Mouse (Mus musculus): ENCODE results near the gene Mllt3.

Mllt3 gene

DNA sequence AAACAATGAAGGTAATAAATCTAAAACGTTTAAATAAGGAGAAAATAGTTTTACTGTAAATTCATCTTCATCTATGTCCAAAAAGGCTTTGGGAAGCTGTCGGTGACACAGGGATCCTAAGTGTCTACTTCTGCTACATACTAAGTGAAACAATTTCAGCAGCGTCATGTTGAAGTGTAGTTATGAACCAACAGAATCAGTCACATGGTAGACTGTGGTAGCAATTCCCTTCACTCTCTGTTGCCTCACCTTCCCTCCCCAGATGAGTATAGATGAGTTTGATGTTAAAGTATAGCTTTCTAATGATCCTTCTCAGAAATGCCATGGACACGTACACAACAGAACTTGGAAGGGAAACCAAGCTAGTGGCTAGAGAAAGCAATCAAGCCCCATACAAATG, 79.9 kb downstream of the Mllt3 start:
- no peak for DNase-seq (ENCODE audit: low spot score in 2 of 2)

DNA sequence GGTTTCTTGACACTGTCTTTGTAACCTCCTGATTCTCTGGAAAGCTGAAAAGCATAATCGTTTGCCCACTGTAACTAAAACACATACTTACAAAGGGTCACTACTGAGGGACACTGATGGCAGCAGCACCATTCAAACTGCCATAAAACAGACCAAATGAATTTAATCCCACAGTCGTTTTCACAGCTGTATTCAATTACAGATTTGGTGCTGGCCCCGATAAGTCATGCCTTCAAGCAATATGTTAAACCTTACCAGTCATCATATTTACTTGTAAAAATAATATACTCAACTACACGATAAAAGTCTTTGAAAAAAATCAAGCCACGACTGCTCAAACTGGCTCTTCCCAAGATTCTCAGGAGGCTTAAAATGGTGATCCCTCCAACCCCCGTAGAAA, 83.7 kb downstream of the Mllt3 start:
- no peak for DNase-seq (ENCODE audit: low spot score in 2 of 2)

DNA sequence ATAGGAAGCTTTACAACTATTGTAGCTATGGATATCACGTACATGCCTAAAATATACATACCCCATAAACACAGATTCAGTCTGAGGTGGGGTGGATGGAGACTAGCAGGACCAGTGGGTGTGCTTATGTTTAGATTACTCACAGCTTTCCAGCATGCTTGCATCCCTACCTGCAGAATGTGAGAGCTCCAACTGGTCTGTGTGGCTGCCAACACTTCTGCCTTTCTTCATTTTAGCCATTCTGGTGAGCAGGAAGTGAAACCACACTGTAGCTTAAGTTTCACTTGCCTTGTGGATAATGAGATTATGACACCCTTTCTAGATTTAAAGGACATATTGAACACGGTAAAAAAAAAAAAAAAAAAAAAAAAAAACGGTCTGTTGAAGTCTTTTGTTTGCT, 88.8 kb downstream of the Mllt3 start:
- DNase-seq (ENCODE audit: low spot score in 2 of 2), result no peak

DNA sequence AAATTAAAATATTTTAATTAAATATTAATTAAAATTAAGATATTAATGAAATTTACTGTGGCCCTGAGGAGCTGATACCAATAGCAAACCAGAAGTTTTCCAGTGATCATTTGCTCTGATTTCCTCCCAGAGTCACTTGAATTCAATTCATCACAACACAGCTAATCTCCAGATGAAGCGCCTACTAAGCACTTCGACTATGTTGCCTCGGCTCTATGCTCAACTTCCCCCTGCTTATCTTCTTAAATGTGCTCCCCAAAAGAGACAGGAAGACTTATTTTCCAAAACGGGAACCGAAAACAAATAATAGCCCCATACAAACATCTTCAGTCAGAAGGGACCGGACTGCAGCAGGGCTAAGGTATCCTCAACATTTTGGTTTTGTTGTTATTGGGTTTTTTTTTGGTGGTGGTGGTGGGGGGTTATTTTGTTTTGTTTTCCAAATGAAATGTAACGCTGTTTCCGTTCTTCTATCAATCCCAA, 90.2 kb downstream of the Mllt3 start:
- DNase-seq (ENCODE audit: low spot score in 2 of 2), result no peak

DNA sequence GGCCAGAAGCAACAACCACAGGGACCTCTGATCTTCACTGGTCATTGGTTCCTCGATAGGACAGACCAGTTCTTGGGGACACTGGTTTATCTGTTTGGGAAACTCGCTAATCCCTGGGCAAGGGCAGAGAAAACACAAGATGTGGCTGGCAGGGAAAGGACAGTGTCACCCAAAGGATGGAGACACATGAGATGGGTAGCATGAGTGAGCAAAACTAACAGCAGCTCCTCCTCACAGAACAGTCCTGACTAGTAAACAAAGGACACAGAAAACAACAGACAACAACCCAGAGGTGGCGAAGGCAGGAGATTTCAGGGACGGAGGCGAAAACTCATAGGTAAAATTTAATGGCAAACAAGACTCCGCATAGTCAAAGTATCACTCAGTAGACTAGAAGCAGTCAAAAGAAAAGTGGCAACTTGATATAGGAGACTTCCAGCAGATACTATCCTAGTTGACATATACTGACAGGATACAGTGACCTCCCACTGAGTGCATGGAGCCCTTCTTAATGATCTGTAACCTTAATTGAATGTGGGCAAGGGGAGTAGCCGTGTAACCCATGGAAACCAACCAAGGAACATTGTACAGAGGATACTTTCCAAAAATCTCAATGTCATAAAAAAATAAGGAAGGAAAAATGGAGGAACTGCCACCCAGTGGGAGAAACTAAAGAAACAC, 93.5 kb downstream of the Mllt3 start:
- DNase-seq (ENCODE audit: low spot score in 2 of 2), result no peak

GRCm38 (mm10) chr4:87936326-87936725, 96.8 kb downstream of the Mllt3 start:
- no peak for DNase-seq (ENCODE audit: low spot score in 2 of 2)

DNA sequence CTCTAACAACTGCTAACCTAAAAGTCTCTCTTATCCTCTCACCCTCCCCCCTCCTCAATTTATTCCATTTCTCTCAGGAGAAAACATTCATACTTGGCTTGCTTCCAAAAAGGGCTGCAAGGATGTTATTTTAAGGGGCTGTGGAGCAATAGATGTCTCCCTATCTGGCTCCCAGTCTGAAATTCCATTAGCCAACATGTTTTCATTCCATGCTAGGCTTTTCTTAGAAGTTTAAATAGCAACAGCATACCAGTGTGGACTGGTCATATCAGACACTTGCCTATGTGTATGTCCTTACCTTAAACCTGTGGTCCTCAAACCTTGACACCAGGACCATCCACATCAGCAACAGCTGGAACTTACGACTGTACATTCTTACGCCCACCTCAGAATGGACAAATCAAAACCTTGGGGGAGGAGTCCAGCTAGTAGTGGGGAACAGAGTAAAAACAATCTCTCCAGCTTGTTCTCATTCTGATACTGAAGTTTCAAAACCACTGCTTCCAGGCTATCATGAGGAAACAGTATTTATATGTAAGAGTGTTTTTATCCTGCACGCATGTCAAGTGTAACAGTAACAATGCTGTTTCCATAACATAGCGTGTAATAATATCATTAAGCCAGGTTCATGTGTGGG, 99.3 kb downstream of the Mllt3 start:
- no peak for DNase-seq (ENCODE audit: low spot score in 2 of 2)

DNA sequence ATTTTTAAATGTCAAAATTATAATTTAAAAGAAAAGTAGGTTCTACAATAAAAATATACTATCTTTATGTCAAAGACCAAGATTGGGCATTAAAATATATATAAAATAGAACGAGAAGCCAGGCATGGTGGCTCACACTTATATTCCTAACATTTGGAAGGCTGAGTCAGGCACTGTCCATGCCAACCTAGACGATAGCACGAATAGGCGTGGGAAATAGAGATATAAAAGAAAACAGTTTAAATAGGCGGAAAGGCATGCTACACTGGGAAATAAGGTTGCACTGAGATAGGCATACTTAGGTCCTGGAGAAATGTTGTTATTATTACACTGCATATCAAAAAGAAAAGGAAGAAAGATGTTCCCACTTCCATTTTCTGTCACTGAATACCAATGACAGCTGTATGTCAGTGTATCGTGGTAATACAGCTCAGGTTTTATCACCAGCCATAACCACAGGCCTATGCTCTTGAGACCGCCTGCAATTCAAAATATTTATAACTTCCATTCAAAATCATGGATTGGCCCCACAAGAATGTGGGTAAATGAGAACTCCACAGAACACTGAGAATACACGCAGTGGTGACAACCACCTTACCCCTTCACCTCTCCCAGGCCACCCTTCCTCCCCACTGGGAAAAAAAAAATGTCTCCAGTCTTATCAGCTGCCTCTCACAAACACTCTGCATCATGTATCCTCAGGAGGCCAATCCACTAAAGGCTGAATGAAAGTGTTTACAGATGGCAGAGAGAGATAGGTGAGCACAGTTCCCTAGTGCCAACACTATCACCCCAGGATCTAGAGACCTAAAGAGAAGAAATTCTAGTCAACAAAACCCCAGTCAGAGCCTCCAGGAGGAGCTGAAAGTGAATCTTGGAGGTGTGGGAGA, 102.6 kb downstream of the Mllt3 start:
- no peak for DNase-seq (ENCODE audit: low spot score in 2 of 2)

GRCm38 (mm10) chr4:87928603-87929199, 104.5 kb downstream of the Mllt3 start:
- DNase-seq (ENCODE audit: low spot score in 2 of 2), result no peak

- DNase-seq (ENCODE audit: low spot score in 2 of 2), result no peak
Measured at GRCm38 (mm10) chr4:87927354-87927753, 105.8 kb downstream of the Mllt3 start.

GRCm38 (mm10) chr4:87920664-87921063, 112.5 kb downstream of the Mllt3 start:
- DNase-seq (ENCODE audit: low spot score in 2 of 2), result no peak

DNA sequence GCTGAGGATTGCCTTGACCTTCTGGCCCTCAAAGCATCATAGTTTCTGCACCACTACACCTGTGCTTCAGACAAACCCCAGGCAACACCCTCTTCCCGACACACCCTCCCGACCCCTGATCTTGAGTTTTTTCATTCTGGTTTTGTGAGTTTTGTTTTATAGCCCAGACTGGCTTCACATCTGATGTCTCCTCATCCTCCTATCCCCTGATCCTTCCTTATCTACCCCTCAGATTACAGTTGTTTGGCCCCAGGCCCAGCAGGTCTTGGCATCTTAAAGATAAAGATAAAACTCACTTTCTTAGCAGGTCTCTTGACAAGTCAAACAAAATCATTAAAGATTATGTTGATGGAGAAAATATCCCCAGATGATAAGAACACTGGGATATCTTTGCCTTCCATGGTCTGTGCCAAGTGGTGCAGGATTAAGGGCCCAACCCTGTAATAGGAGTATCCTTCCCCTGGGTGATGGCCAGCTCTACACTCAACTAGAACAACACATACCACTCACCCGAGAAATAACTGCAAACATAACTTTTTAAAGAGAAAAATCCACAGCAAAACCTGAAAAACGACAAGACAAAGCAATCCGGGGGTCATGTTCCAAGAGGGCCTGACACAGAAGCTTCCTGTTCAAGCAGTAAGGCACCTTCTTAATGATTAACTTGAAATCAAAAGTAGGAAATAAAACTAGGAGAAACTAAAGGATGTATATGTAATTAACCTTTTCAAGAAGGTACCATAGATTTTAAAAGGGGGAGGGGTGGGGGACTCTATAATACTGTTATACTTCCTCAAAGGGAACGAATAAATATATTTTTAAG, 121.8 kb downstream of the Mllt3 start:
- no peak for DNase-seq (ENCODE audit: low spot score in 2 of 2)

DNA sequence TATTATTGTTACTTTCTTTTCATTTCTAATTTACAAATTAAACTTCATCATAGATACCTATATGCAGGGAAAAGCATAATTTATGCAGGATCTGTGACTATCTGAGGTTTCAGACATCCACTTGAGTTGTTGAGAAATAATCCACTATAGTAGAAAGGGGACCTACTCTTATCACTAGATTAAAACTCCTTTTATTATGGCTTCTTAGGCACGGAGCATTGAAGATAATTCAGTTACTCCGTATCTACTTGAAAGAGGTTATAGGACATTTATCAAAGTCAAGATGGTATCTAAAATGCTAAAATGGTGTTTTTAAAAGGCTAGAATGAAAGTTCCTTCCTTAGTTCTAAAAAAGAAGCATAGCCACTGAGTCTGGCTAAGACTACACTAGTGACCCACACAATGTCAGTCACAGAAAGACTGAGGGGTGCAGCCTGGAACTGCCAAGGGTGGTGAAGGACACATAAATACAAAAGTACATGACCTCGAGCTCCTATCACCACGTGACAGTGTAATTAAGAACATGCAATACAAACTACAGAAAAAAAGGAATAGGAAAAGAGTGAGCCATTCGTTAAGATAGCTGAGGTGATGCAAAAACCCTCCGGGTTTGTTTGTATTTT, 127.9 kb downstream of the Mllt3 start:
- no peak for DNase-seq (ENCODE audit: low spot score in 2 of 2)

GRCm38 (mm10) chr4:87904722-87905121, 128.4 kb downstream of the Mllt3 start:
- DNase-seq (ENCODE audit: low spot score in 2 of 2), result no peak

DNA sequence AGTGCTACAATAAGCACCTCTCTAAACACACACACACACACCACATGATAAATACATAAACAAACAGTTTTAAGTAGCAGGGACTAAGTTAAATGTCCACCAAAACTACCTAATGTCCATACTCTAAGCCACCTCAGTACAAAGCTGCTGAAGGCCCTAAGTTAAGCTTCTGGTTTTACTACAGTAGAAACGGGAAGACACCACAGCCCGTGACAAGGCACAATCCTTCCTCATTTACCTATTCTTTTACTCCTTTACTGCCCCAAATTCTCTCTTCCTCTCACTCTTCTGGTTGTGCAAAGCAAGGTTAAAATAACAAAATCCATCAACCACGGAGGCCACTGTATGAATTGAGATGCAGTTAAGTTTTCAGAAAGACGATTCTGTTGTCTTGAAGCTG, 130.6 kb downstream of the Mllt3 start:
- DNase-seq (ENCODE audit: low spot score in 2 of 2), result no peak

GRCm38 (mm10) chr4:87901166-87901565, 132.0 kb downstream of the Mllt3 start:
- no peak for DNase-seq (ENCODE audit: low spot score in 2 of 2)

GRCm38 (mm10) chr4:87893498-87893897, 139.7 kb downstream of the Mllt3 start:
- no peak for DNase-seq (ENCODE audit: low spot score in 2 of 2)

DNA sequence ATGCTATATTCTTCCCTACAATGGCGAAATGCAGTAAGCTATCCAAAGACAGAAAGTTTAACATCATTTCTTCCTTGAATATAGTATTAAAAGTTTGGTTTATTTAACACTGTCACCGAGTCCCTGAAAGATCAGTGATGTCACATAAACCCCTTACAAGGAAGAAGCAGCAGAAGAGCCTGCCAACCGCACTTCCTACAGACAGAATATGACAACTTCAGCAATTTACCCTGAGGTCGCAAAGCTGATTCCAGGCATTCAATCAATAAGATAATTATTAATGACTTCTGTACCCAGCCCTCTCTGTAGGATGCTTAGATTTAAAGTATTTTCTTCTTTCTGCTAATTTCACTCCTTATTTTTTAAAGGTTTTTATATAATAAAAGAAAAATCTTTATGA, 140.2 kb downstream of the Mllt3 start:
- no peak for DNase-seq (ENCODE audit: low spot score in 2 of 2)

GRCm38 (mm10) chr4:87883225-87883875, 149.8 kb downstream of the Mllt3 start:
- no peak for DNase-seq (ENCODE audit: low spot score in 2 of 2)

GRCm38 (mm10) chr4:87881995-87882394, 151.2 kb downstream of the Mllt3 start:
- DNase-seq (ENCODE audit: low spot score in 2 of 2), result no peak

Data from urinary bladder, postnatal 4 days (tissue).